Mouse (Mus musculus) gastrocnemius, adult 18-20 months (tissue): ENCODE measurements around the gene Ankrd13d. TPM values are rescaled to one million over a fixed set of nuclear protein-coding genes. Genes with fewer than 3 reads are reported as not detected.
"Not testable (repeated sequence)": the region's sequence is repeated elsewhere in the genome, so short reads cannot be mapped to it uniquely, and the experiment has no call there.

ENCODE experiments used
- DNase-seq: peaks from one replicate; pipeline ENCODE4 v3.0.0; 2021; ENCODE audit warnings: low spot score
- total RNA-seq, 2 experiments: library from RNA; stranded (reverse); gene quantifications; 2 replicates each; pipeline ENCODE4 v1.2.3; 2021

The Ankrd13d gene
- total RNA-seq, 2 experiments from 2014 or later: 0.16 to 0.81 TPM

DNA sequence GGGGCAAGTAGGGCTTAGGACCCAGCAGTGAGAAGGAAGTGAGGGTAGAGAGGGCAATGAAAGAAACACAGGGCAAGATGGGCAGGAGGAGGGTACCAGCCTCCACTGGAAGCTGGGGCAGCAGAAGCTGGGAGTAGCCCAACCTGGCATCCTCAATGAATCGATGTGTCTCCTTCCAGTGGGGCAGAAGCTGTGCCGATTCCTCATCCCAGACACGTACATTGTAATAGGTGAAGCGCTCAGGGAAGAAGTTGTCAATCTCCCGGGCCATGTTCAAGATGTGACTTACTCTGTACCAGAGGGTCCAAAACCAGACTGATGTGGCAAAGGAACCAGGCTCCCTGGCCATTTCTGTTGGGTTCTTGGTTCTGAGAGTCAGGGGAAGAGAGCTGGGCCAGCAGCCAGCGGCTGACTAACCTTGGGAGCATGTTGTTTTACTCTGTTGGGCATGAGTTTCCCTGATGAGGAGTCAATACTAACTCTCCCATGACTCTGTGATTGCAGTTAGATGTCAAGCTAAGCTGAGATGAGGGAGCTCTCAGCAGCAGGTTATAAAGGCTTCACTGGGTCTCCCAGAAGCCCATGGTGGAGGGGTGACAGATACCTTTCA lies 18.7 kb downstream of the Ankrd13d start:
- no peak for DNase-seq

DNA sequence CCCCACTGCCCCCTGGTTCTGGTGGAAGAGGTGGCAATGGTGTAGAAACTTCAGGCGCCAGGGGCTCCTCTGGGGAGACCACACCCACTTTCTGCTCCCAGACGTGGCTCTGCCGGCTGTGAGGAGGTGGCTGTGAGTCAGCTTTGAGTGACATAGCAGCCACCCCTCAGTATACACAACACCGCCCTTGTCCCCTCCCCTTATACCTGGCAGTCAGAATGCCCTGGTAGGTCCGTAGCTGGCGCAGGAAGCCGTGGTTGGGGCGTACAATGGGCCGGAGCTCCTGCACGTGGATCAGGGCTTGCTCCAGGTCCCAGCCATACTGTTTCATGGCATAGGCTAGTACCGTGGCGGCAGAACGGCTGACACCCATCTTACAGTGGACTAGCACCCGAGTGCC lies 19.2 kb downstream of the Ankrd13d start:
- DNase-seq: no peak

- no peak for DNase-seq
Observed at GRCm38 (mm10) chr19:4262756-4263155, 20.2 kb downstream of the Ankrd13d start.

- no peak for DNase-seq
Observed at GRCm38 (mm10) chr19:4261038-4261698, 21.8 kb downstream of the Ankrd13d start.

GRCm38 (mm10) chr19:4257897-4258252 lies 25.1 kb downstream of the Ankrd13d start:
- DNase-seq: no peak

GRCm38 (mm10) chr19:4257216-4257896 lies 25.6 kb downstream of the Ankrd13d start:
- DNase-seq: peak; percentile 95

DNA sequence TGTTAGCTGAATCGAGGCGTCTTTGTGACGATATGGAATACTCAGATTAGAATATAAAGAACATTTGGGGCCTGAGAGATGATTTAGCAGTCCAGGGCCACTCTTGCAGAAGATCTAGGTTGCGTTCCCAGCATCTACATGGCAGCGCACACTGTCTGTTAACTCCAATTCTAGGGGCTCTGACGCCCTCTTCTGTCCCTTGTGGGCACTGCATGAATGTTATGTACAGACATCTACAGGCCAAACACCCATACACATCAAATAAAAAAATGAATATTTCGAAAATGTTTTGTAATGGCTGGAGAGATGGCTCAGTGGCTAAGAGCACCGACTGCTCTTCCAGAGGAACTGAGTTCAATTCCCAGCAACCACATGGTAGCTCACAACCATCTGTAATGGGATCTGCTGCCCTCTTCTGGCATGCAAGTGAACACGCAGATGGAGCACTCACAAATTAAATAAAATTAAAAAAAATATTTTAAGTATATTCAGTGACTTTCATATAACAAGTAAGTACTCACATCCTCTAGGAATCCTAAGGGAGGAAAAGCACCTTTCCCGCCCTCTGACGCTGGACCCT lies 27.3 kb downstream of the Ankrd13d start:
- no peak for DNase-seq

DNA sequence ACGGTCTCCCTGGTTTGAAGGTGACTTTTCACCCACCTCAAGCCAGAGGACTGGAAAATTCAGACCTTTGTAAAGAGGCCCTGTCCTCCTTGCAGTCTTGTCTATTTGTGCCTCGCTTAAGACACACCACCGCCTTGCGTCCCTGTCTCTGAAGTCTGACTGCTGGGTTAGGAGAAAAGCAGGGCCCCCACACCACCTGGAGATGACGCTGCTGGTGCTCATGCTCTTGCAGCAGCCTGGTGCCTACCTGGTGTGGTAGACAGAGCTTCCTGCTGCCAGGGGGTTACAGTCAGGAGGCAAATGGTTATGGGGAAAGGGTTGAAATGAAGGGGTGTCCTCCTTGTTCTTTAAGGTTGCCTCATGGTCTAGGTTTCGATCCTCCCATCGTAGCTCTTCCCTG lies 28.7 kb downstream of the Ankrd13d start:
- DNase-seq: no peak

- not testable (repeated sequence) for DNase-seq
Observed at GRCm38 (mm10) chr19:4248683-4249082, 34.3 kb downstream of the Ankrd13d start.

GRCm38 (mm10) chr19:4247010-4247409 lies 35.9 kb downstream of the Ankrd13d start:
- no peak for DNase-seq

GRCm38 (mm10) chr19:4244775-4245174 lies 38.2 kb downstream of the Ankrd13d start:
- DNase-seq: no peak

DNA sequence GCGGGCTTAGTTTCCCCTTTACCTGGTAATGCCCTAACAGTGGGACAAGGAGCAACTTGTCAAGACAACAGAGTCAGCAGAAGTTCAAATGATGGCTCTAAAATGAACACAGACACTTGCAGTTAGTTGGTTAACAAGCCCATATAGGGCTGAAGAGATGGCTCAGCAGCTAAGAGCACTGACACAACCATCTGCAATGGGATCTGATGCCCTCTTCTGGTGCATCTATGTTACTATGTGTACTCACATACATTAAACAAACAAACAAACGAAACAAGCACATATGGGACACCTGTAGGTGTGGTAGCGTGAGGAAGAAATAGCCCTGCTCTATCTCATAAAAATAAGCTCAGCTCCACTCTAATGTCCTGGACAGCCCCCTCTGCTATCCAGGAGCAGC lies 40.5 kb downstream of the Ankrd13d start:
- DNase-seq: no peak

GRCm38 (mm10) chr19:4240247-4240668 lies 42.7 kb downstream of the Ankrd13d start:
- no peak for DNase-seq

DNA sequence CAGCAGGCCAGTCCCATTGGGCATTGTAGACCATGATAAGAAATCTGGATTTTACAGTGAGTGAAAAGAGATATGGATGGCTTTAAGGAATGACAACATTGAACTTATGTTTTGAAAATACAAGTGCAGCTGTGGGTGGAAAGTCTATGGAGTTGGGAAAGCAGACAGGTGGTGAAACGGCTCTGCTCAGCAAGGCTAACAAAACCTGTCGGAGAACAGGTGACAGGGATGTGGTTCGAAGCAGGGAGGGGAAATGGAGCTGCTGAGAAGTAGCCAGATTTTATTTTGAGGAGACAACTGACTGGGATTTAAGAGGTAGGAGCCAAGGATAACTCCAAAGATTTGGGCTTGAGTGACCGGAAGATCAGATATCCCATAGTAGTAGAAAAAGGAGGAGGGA lies 48.4 kb downstream of the Ankrd13d start:
- no peak for DNase-seq

DNA sequence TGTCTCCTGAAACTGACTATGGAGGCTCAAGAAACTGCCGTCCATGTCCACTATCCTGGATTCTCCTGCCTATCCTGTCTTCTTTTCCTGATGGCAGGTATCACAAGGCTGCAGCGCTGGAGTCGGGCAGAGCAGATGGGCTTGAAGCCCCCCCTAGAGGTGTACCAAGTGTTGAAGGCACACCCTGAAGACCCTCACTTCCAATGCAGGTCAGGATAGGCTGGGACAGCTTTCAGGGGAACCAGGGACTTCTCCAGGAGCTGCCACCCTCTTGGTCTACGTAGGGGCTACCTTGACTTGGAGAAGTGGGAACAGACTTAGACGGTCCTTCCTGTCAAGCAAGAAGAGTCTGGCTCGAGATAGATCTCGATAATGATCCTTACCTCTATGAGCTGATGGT lies 50.3 kb downstream of the Ankrd13d start:
- DNase-seq: no peak

GRCm38 (mm10) chr19:4232186-4232572 lies 50.8 kb downstream of the Ankrd13d start:
- DNase-seq: peak; percentile 66

DNA sequence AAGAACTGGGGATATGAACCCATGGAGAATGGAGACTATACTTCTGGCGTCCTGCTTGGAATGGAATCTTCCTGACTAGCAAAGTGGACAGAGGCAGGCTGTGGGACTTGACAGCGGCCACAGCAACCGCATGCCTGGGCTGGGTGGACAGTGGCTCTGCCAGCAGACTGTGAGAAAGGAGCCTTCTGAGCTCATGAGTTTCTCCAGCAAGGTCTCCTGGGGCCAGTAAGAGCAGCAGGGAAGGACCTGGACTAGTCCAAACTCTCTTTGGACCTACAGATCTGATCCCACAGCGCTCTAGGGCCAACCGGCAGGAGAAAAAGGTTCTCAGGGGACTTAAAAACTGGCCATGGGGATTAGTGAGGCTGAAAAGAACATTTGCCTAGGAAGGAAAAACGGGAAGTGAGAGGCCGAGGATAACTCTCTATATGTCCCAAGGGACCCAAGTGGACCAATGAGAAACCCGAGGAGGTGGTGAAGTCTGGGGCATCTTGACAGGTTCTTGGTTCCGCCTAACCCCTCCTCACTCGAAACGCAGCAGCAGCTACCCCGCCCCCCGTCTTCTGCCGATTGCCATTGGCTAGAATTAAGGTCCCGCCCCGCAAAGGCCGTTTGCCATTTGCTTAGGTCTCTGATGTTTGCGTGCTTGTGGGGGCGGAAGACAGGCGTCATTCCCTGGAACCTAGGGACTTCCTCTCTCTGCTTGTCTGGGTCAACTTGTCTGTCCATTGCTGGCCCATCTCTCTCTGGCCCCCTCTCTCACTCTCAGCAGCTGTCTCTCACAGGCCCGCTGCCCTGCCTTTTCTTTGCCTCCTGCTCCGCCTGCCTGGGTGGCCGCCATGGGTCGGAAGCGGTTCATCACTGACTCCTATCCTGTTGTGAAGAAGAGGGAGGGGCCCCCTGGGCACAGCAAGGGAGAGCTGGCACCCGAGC lies 51.4 kb downstream of the Ankrd13d start, which contains the start of gene Pold4:
Pold4 (plus strand) TSS at position 647 of the 933 bp plus-strand sequence.
- DNase-seq: peak; percentile 99

DNA sequence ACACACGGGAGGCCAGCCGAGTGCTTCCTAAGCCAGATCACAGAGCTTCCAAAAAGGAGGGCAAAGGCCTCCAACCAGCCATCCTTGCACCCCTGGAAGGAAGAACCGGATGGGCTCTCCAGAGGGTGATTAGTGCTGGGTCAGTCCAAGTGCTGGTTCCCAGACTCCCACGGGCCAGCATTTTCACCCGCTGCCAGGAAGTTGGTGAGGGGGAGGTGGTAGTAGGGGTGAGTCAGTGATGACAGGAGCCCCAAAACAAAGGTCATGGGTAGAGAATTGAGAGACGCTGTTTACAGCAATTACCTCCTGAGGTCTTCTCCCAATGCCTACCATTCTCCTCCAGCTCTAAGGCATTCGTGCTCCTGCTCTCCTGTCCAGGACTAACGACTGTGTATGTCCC lies 52.5 kb downstream of the Ankrd13d start:
- no peak for DNase-seq

GRCm38 (mm10) chr19:4229451-4230076 lies 53.4 kb downstream of the Ankrd13d start:
- no peak for DNase-seq

- no peak for DNase-seq
Observed at GRCm38 (mm10) chr19:4228891-4229290, 54.0 kb downstream of the Ankrd13d start.
